Mouse (Mus musculus): ENCODE data around the gene Sdk2. TPM values are rescaled to one million over a fixed set of nuclear protein-coding genes. Genes with fewer than 3 reads are reported as not detected.

Gene Sdk2
- total and polyA plus RNA-seq, 3 experiments = 1.1 to 3.5 (median 2.9) TPM

DNA sequence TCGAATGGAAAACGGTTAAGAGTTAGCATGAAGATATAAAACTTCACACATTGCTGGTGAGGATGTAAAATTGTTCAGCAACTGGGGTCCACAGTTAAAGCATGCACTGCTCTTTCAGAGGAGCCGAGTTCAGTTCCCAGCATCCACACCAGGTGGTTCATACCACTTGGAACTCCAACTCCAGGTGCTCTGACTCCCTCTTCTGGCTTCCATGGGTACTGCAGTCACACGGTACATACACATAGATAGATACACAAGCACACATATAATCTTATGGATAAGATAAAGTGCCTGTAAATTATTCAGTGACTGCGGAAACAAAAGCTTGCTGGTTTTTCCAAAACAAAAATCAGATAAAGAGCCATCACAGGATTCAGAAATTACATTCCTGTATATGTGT is 19.9 kb downstream of the Sdk2 start:
- DNase-seq = no peak

- DNase-seq = no peak
Measured at GRCm38 (mm10) chr11:114044373-114044772, 22.5 kb downstream of the Sdk2 start.

GRCm38 (mm10) chr11:114043530-114043929 is 23.3 kb downstream of the Sdk2 start:
- no peak for DNase-seq

DNA sequence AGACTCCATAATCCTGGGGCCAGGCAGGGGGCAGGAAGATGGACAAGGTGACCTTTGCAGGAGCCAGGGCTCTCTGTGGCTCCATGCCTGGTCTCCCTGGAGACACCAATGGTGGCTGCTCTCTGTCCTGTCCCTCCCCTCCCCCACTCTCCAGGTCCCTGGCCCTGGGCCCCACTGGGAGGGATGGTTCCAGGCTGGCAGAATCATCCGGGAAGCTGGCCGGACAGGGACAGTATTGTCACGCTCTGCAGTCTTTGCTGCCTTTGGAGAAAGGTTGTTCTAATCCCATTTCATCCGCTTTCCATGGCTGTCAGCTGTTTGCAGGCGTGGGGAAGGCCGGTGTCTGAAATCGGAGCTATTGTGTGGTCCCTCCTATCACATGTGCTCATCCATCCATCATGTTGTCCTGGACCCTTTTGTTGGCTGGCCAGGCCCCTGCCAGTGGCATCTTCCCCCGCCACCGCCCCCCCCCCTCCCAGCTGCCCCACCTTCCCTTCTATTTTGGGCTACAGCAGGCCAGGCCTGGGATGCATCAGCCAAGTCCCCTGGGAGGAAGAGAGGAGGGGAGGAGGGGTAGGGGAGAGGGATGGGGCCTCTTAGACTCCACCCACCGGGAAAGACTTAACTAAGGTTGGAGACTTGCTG is 26.3 kb downstream of the Sdk2 start:
- DNase-seq = peak; percentile 13

DNA sequence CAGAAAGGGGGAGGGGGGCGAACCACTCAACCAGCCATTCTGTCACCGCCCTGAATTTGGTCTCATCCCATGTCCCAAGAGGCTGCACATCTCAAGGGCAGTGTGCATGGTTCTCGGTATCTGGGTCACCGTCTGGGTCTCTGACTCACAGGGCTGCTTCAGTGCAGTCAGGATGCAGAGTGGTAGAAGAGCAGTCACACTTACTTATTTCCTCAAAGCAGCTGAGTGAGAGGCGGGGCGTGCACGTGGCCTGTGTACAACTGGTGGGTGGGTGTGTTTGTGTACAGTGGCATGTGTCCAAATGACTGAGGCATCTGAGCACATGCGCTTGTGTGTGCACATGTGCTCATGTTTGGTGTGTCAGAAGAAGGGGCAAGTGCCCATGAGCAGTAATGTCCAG is 28.8 kb downstream of the Sdk2 start:
- peak; percentile 83 for DNase-seq

- no peak for DNase-seq
Measured at GRCm38 (mm10) chr11:114031491-114031890, 35.4 kb downstream of the Sdk2 start.

- no peak for DNase-seq
Measured at GRCm38 (mm10) chr11:114030214-114030613, 36.6 kb downstream of the Sdk2 start.

DNA sequence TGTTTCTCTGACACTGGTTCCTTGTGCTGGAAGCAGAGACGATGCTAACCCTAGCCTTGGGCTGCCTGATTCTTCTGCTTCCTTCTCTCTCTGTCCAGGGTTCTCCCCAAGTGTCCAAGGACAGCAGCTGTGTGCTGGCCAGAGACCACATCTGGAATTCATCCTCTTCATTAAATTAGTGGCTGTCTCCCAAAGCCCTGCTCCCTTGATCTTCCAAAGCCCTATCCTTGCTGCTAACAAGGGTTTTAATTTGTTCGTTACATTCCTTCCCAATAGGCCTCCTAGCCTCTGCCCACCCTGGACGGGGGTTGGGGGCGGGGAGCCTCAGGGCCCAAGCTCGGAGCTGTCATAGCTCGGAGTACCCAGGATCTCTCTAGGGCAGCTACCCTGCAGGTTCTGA is 38.3 kb downstream of the Sdk2 start:
- no peak for DNase-seq

DNA sequence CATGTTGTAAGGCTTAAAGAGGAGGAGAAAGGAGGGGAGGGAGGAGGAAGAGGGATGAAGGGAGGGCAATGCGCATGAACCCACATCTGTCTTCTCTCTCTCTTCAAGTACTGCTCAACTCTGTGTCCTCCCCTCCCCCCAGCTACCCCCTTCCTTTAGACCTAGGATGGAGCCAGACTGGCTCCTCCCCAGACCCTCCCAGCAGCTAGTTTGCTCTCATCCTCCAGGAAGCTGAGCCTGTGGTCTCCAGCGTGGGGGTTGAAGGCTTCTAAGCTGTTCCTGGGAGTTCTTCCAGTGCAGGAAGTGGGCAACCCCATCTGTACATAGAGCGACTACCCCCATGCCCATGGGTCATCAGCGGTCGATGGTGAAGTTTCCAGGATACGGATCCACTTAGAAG is 38.8 kb downstream of the Sdk2 start:
- DNase-seq = no peak

GRCm38 (mm10) chr11:114025056-114025455 is 41.8 kb downstream of the Sdk2 start:
- DNase-seq = peak; percentile 80

DNA sequence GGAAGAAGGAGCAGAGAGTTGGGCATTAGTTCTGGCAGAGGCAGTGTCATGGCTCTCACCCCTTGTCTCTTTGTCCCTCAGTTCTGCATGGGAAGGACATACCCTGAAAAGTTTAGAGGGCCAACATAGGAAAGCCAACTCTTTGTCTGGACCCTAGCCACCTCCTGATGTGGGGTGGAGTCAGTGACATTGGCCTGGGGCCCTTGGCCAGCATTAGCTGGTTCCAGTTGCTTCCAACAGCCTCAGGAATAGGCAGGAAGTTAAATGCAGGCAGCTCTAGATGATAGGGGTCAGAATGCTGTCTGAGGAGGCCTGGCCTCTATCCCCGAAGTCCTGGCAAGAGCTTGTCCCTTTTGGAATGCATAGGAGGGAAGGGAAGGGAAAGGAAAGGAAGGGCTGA is 42.9 kb downstream of the Sdk2 start:
- peak; percentile 22 for DNase-seq

DNA sequence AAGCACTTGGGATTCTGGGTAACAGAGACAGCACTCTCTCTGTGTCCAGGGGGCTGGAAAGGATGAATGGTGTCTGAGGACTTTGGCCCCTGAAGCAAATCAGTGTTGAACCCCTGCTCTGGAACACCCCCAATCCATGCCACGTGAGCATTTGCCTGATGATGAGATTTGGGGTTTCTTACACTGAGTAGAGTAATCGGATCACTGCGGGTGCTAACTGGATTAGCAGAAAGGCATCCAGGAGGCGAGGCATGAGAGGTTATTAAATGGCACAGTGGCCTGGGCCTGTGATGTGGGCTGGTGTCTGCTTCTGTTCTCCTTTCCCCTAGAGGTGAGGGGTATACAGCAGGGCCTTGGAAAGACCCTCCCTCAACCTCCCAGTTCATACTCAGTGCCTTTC is 44.7 kb downstream of the Sdk2 start:
- DNase-seq = no peak

- no peak for DNase-seq
Measured at GRCm38 (mm10) chr11:114019087-114019486, 47.8 kb downstream of the Sdk2 start.

DNA sequence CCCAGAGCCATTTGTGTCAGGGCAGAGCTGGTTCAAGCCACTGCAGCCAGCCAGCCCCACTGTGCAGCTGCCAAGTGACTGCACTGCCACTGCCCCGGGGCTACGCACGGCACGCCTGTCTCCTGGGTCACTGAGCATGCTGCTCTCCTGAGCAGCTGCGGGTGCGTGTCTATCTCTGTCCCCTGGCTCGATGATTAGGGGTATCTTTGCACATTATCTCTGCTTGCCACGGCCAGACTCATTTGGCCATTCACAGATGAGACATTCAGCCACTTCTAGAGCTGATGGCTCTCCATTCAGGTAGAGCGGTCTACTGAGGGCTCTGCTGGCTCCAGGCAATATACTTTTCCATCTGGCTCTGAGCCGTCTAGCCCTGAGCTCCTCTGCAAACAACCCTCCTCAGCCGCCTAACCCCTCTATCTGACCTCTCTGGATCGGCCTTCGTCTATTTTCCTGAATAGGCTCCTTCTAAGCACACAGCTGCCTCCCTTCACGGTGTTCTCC is 49.9 kb downstream of the Sdk2 start:
- peak; percentile 21 for DNase-seq

DNA sequence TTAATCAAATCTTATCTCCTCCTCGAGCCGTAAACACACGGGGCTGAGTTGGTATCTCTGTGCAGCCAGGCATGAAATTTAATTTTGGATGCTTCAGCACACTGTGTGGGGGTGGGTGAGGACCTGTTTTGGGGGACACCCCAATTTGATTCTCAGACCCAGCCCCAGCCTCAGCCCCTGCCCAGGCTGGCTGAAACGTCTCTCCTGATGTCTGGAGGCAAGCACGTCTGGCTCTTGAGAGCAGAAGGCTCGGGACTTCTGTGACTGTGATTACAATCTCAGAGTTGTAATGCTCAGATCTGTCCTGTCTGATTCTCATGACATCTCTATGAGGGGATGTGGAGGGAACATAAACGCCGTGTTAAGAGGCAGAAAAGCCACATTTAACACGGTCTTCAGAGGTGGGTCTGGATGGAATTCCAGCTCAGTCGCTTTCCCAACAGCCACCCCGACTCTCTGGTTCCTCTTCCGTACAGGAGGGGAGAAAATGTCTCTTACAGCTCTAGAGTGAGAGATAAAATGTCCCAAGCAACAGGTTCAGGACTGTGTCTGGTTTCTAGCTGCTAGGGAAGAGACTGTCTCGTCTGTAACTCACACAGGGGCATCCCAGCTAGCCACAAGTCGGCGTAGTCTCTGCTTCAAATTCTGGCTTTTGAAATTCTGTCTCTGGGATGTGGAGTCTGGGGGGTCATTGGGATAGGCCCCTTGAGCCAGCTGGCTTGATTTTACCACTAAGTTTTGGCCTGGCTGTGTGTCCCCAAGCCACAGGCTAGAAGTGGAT is 50.5 kb downstream of the Sdk2 start:
- DNase-seq = no peak

- no peak for DNase-seq
Measured at GRCm38 (mm10) chr11:114011523-114011922, 55.3 kb downstream of the Sdk2 start.

DNA sequence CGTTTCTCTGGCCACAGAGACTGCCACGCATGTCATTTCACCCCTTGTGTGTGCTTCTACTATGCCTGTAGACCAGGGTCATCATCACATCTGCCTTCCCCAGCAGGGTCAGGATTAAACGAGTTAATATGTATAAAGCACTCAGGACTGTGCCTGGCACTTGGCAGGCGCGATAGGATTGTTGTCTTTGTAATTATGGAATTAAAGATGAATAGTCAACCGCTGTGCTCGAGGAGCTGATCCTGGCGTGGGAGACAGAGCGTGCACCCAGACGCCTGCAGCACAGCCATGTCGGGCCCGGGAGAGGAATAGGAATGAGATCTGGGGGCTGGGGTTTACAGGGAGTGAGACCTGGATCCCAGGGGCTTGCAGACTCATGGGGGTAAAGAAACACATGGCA is 61.0 kb downstream of the Sdk2 start:
- no peak for DNase-seq

GRCm38 (mm10) chr11:114004651-114005050 is 62.2 kb downstream of the Sdk2 start:
- DNase-seq = no peak

DNA sequence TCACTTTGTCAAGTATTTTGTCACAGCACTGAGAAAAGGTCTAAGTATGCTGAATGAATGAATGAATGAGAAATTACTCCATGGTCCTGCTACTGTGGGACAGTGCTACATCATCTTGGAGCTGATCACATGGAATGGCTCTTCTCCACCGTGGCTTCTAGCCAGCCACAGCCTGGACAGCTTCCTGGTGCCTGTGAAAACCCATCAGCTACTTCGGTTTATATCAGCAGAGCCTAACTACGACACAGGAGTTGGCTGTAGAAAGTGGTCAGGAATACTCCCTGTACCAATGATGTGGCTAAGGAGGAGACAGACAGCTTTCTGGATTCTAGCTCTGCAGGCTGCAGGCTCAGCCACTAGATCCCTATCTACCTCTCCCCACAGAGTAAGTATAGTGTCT is 63.7 kb downstream of the Sdk2 start:
- DNase-seq = no peak

DNA sequence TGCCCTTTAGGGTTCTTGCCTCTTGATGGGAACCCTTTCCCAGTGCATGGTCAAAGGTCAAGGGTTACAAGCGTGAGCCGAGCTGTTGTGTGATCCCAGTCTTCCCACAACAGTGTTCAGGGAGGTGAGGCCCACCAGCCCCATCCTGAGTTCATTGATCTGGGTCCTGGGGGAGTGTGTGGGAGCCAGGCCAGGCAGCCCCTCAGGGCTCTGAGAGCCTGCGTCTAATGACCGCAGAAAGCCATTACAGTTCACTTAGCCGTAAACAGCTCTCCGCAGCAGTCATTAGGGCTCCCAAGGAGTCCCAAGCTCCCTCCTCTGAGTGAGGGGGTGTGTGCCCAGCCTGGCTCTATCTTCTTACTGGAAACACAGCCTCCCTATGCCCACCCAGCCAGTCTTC is 66.8 kb downstream of the Sdk2 start:
- no peak for DNase-seq

- DNase-seq = no peak
Measured at GRCm38 (mm10) chr11:113998702-113999101, 68.1 kb downstream of the Sdk2 start.

GRCm38 (mm10) chr11:113993921-113994320 is 72.9 kb downstream of the Sdk2 start:
- no peak for DNase-seq

DNA sequence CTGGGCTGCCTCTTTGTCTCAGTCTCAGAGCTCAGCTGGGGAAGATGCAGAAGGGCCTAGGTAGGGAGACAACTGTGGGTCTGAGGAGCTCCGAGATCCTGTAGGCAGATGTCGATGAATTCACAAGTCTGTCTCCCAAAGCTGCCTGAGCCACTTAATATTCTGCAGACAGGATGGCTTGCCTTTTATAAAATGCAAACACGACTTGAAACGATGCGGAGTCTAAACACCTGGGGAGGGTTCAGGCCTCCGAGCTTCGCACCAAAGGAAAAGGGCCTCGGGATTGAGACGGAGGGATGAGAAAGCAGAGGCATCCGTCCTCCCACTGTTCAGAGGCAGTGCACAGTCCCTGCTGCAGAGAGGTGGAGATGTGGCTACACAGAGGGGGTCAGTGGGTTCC is 74.0 kb downstream of the Sdk2 start:
- DNase-seq = no peak

DNA sequence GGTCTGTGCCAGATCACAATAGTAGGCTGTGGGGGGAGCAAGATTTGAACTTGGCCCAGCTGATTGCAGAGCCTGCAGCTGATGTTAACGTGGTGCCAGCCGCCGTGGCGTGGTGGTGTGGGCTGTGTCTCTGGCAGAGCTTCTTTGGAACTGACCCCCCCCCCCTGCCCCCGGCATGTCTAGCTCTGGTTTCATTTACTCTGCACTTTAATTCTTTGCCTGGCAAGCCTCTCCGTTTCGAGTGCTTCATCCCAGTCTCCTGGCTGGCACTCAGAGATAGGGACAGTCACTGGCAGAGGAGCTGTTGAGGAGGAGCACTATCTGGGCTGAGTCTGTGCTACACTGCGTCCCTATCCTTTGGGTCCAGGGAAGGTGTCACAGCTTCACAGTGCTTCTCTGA is 75.0 kb downstream of the Sdk2 start:
- no peak for DNase-seq
